In the genomic region with DNA sequence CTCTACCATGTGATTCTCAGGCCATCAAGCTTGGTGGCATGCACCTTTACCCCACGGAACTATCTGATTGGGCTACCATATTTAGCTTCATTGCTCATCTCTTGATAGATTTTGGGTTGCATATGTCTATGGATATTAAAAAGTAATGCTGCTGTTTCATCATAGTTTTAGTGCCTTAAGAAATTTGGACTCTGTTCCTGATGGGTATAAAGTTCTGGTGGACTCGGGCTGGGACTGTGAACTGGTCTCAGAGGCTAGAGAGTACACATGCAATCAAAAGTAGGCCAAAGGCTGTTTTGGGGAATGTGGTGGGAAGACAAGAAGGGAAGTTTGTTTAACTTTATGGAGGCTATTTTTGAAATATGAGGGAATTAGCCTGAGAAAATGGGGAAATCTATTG, we compare ENCODE assay signal across 18 mouse cellular contexts.
"Had no signal": no experiment of that assay in that cellular context is flagged by ENCODE, and none has a peak within 500 bp of the region (broad histone marks: within the 10 kb centered on the region; RNA-seq: fewer than 3 reads in every experiment).

No protein-coding gene starts in this region.

- DNase-seq: kidney, adult 18-20 months; kidney, postnatal 10 days; layer of hippocampus, adult 9-11 months; liver, embryonic 13.5 days; lung, adult 2 months; lung, postnatal 14 days; lung, postnatal 4 days; midbrain, embryonic 14.5 days; thymus, adult 2 months; thymus, postnatal 14 days; thymus, postnatal 4 days had no signal

- H3K9me3 ChIP-seq: kidney, embryonic 15.5 days; limb, embryonic 10.5 days; limb, embryonic 13.5 days; liver, embryonic 13.5 days had no signal

- H3K36me3 ChIP-seq: kidney, embryonic 15.5 days; limb, embryonic 10.5 days; liver, embryonic 13.5 days had no signal

- H3K27ac ChIP-seq: kidney, embryonic 15.5 days; layer of hippocampus, adult 2 months; limb, embryonic 10.5 days; limb, embryonic 13.5 days; liver, embryonic 13.5 days; stomach, postnatal 0 days had no signal

- H3K4me1 ChIP-seq: limb, embryonic 10.5 days had no signal

- H3K4me3 ChIP-seq: kidney, embryonic 15.5 days; layer of hippocampus, adult 2 months; limb, embryonic 10.5 days; limb, embryonic 13.5 days; liver, embryonic 13.5 days had no signal

- ATAC-seq: intestine, embryonic 16.5 days had no signal

- H3K9ac ChIP-seq: kidney, embryonic 15.5 days; limb, embryonic 13.5 days; liver, embryonic 13.5 days had no signal

- H3K4me2 ChIP-seq: kidney, embryonic 15.5 days; limb, embryonic 13.5 days; liver, embryonic 13.5 days; midbrain, embryonic 11.5 days had no signal

- H3K27me3 ChIP-seq: kidney, embryonic 15.5 days; limb, embryonic 13.5 days; liver, embryonic 13.5 days had no signal
